Mouse (Mus musculus) MEL (cell line): Measurements from ENCODE around the gene Tcap. TPM values are rescaled to one million over a fixed set of nuclear protein-coding genes. Genes with fewer than 3 reads are reported as not detected.

Experiments
- DNase-seq: peaks from one replicate; pipeline ENCODE4 v3.0.0; 2011; ENCODE audit warnings: low read depth, low spot score
- H3K27ac ChIP-seq: 2 replicates; pipeline ENCODE4 v1.5.1; 2012; ENCODE audit warnings: low read depth, mild to moderate bottlenecking, control low read depth, low read length, moderate library complexity; ENCODE audit not compliant: control insufficient read depth
- H3K27me3 ChIP-seq, 2 experiments: fragments of 150-350 bp in 1 of 2; sonication (generic) in 1 of 2; 2 replicates each; pipeline ENCODE4 v1.6.1; 2012; ENCODE audit warnings: low read length in 2 of 2, mild to moderate bottlenecking in 2 of 2, improper control_type of control experiment in 1 of 2, moderate library complexity in 1 of 2; ENCODE audit not compliant: insufficient read depth in 2 of 2, control insufficient read depth in 1 of 2
- H3K36me3 ChIP-seq, 2 experiments: 2 replicates each; pipeline ENCODE4 v1.6.1; 2012 to 2014; ENCODE audit warnings: low read length in 2 of 2, improper control_type of control experiment in 1 of 2, inconsistent platforms in 1 of 2, mild to moderate bottlenecking in 1 of 2; ENCODE audit not compliant: insufficient read depth in 2 of 2, control insufficient read depth in 1 of 2
- H3K4me1 ChIP-seq, 2 experiments: fragments of 150-350 bp in 1 of 2; sonication (generic) in 1 of 2; 2 replicates each; pipeline ENCODE4 v1.6.1; 2012; ENCODE audit warnings: low read length in 2 of 2, improper control_type of control experiment in 1 of 2, mild to moderate bottlenecking in 1 of 2; ENCODE audit not compliant: insufficient read depth in 2 of 2, control insufficient read depth in 1 of 2
- H3K4me3 ChIP-seq, 2 experiments: fragments of 150-350 bp in 1 of 2; sonication (generic) in 1 of 2; 2 replicates each; pipeline ENCODE4 v1.5.1; 2012; ENCODE audit warnings: low read depth in 2 of 2, low read length in 2 of 2, mild to moderate bottlenecking in 2 of 2, moderate library complexity in 2 of 2, control low read depth in 1 of 2, improper control_type of control experiment in 1 of 2; ENCODE audit not compliant: control insufficient read depth in 1 of 2, insufficient read depth in 1 of 2
- H3K79me2 ChIP-seq: 2 replicates; pipeline ENCODE4 v1.6.1; 2012; ENCODE audit warnings: mild to moderate bottlenecking, low read length, moderate library complexity; ENCODE audit not compliant: control insufficient read depth, poor library complexity, insufficient read depth
- H3K9ac ChIP-seq: 2 replicates; pipeline ENCODE4 v1.6.1; 2012; ENCODE audit warnings: low read depth, mild to moderate bottlenecking, control low read depth, low read length, moderate library complexity; ENCODE audit not compliant: control insufficient read depth, poor library complexity, severe bottlenecking
- H3K9me3 ChIP-seq: fragments of 150-350 bp; sonication (generic); replicated peaks from 2 replicates; pipeline ENCODE4 v1.6.1; 2012; ENCODE audit warnings: mild to moderate bottlenecking, low read length, improper control_type of control experiment, moderate library complexity; ENCODE audit not compliant: insufficient read depth
- BHLHE40 ChIP-seq: IDR thresholded peaks from 2 replicates; pipeline ENCODE4 v1.6.1; 2012; ENCODE audit warnings: low read depth, mild to moderate bottlenecking, inconsistent platforms, low read length, improper control_type of control experiment, borderline replicate concordance
- CHD2 ChIP-seq: IDR thresholded peaks from 2 replicates; pipeline ENCODE4 v1.6.1; 2011; ENCODE audit warnings: low read length, improper control_type of control experiment
- CTCF ChIP-seq, 3 experiments: IDR thresholded peaks in 2 of 3; conservative IDR thresholded peaks in 1 of 3; 2 replicates each; pipeline ENCODE4 v1.5.1; 2011 to 2012; ENCODE audit warnings: low read length in 3 of 3, low read depth in 2 of 3, mild to moderate bottlenecking in 2 of 3, improper control_type of control experiment in 1 of 3, inconsistent platforms in 1 of 3, mixed read lengths in 1 of 3, moderate library complexity in 1 of 3; ENCODE audit not compliant: control insufficient read depth in 1 of 3, insufficient read depth in 1 of 3, poor library complexity in 1 of 3, severe bottlenecking in 1 of 3
- E2F4 ChIP-seq: IDR thresholded peaks from 2 replicates; pipeline ENCODE4 v1.6.1; 2011; ENCODE audit warnings: low read depth, low read length, improper control_type of control experiment, borderline replicate concordance
- HCFC1 ChIP-seq: IDR thresholded peaks from 2 replicates; pipeline ENCODE4 v1.6.1; 2012; ENCODE audit warnings: low read depth, mild to moderate bottlenecking, inconsistent platforms, low read length, improper control_type of control experiment, moderate library complexity
- KAT2A ChIP-seq: conservative IDR thresholded peaks from 2 replicates; pipeline ENCODE4 v1.6.1; 2012; ENCODE audit warnings: low read depth, low read length, improper control_type of control experiment, inconsistent platforms
- MAFK ChIP-seq: IDR thresholded peaks from 2 replicates; pipeline ENCODE4 v1.6.1; 2011; ENCODE audit warnings: low read depth, mild to moderate bottlenecking, low read length, improper control_type of control experiment, borderline replicate concordance
- MAZ ChIP-seq: IDR thresholded peaks from 2 replicates; pipeline ENCODE4 v1.6.1; 2012; ENCODE audit warnings: low read depth, mild to moderate bottlenecking, inconsistent platforms, low read length, improper control_type of control experiment
- MEF2A ChIP-seq: IDR thresholded peaks from 2 replicates; pipeline ENCODE4 v1.6.1; 2014; ENCODE audit warnings: low read depth, mild to moderate bottlenecking, inconsistent platforms, low read length, improper control_type of control experiment; ENCODE audit not compliant: poor library complexity, insufficient replicate concordance, severe bottlenecking; ENCODE audit errors: extremely low read depth
- POLR2A ChIP-seq, 2 experiments: IDR thresholded peaks; 2 replicates each; pipeline ENCODE4 v1.6.1; 2011 to 2012; ENCODE audit warnings: low read length in 2 of 2, mild to moderate bottlenecking in 2 of 2, control low read depth in 1 of 2, improper control_type of control experiment in 1 of 2, low read depth in 1 of 2, moderate library complexity in 1 of 2; ENCODE audit not compliant: control insufficient read depth in 1 of 2, insufficient read depth in 1 of 2, poor library complexity in 1 of 2
- POLR2AphosphoS2 ChIP-seq: IDR thresholded peaks from 2 replicates; pipeline ENCODE4 v1.6.1; 2011; ENCODE audit warnings: low read length, improper control_type of control experiment
- POLR2AphosphoS5 ChIP-seq: IDR thresholded peaks from 2 replicates; pipeline ENCODE4 v1.6.1; 2012; ENCODE audit warnings: low read depth, borderline replicate concordance, mild to moderate bottlenecking, inconsistent platforms, low read length, moderate library complexity, mixed read lengths
- RCOR1 ChIP-seq: IDR thresholded peaks from 2 replicates; pipeline ENCODE4 v1.6.1; 2012; ENCODE audit warnings: low read depth, mild to moderate bottlenecking, inconsistent platforms, low read length, improper control_type of control experiment
- TAL1 ChIP-seq: IDR thresholded peaks from 2 replicates; pipeline ENCODE4 v1.6.1; 2012; ENCODE audit warnings: mild to moderate bottlenecking, inconsistent platforms, low read length, moderate library complexity, mixed read lengths
- UBTF ChIP-seq: IDR thresholded peaks from 2 replicates; pipeline ENCODE4 v1.6.1; 2012; ENCODE audit warnings: low read depth, mild to moderate bottlenecking, inconsistent platforms, low read length, improper control_type of control experiment, moderate library complexity, borderline replicate concordance; ENCODE audit not compliant: insufficient read depth
- USF1 ChIP-seq: IDR thresholded peaks from 2 replicates; pipeline ENCODE4 v1.6.1; 2014; ENCODE audit warnings: low read depth, mild to moderate bottlenecking, inconsistent platforms, low read length, improper control_type of control experiment, moderate library complexity
- USF2 ChIP-seq, 2 experiments: IDR thresholded peaks; 2 replicates each; pipeline ENCODE4 v1.6.1; 2011 to 2012; ENCODE audit warnings: improper control_type of control experiment in 2 of 2, low read length in 2 of 2, borderline replicate concordance in 1 of 2, inconsistent platforms in 1 of 2, low read depth in 1 of 2, mild to moderate bottlenecking in 1 of 2; ENCODE audit not compliant: insufficient read depth in 1 of 2
- polyA plus RNA-seq, 2 experiments: library from polyadenylated mRNA; stranded (reverse) in 1 of 2; unstranded in 1 of 2; fragments of >175 nt in 1 of 2; fragments of >200 nt in 1 of 2; gene quantifications; 2 replicates each; pipeline versions ENCODE4 v1.2.1 to v1.2.4; 2012; ENCODE audit warnings: low replicate concordance in 2 of 2, low read depth in 1 of 2; ENCODE audit not compliant: insufficient read length in 2 of 2, insufficient read depth in 1 of 2, missing spikeins in 1 of 2
- total RNA-seq: library from RNA; depleted of rRNA; stranded (reverse); fragments of 300-350 nt; gene quantifications from 2 replicates; pipeline ENCODE4 v1.2.3, GENCODE M21; 2012

The Tcap gene
- total and polyA plus RNA-seq, 3 experiments, result 0.07 TPM; not detected in 2

GRCm38 (mm10) chr11:98373244-98373643 lies 10.4 kb upstream of the Tcap start:
- DNase-seq, result no peak
- no peaks in the 10 kb centered on the region for H3K9me3 ChIP-seq
- no peak overlapping the region for H3K27ac ChIP-seq
- H3K79me2 ChIP-seq, result no peaks in the 10 kb centered on the region; the same call in 1 of the 2 replicates
- no peak overlapping the region for H3K4me3 ChIP-seq
- TF ChIP-seq BHLHE40 (no peak), MEF2A (no peak), RCOR1 (no peak), HCFC1 (no peak), MAFK (no peak), POLR2AphosphoS5 (no peak), POLR2A (IDR thresholded peaks at IDR 0.05; ENCODE audit: control insufficient read depth in 1 of 2, insufficient read depth in 1 of 2, low read depth in 1 of 2, low read length in 2 of 2, poor library complexity in 1 of 2) (no peak), USF1 (no peak), CHD2 (no peak), UBTF (no peak), KAT2A (no peak), TAL1 (no peak), CTCF (IDR thresholded peaks at IDR 0.05 in 2 of 3, conservative IDR thresholded peaks at IDR 0.05 in 1 of 3; ENCODE audit: control insufficient read depth in 1 of 3, insufficient read depth in 1 of 3, low read depth in 2 of 3, low read length in 3 of 3, poor library complexity in 1 of 3, severe bottlenecking in 1 of 3) (no peak), MAZ (no peak), E2F4 (no peak), POLR2AphosphoS2 (no peak)
- no peak overlapping the region for H3K9ac ChIP-seq
- H3K27me3 ChIP-seq, result no peaks in the 10 kb centered on the region
- H3K4me1 ChIP-seq, result no peaks in the 10 kb centered on the region
- peaks cover 0 to 3% of the 10 kb centered on the region in 2 experiments; a peak in 2 of 4 replicates for H3K36me3 ChIP-seq

DNA sequence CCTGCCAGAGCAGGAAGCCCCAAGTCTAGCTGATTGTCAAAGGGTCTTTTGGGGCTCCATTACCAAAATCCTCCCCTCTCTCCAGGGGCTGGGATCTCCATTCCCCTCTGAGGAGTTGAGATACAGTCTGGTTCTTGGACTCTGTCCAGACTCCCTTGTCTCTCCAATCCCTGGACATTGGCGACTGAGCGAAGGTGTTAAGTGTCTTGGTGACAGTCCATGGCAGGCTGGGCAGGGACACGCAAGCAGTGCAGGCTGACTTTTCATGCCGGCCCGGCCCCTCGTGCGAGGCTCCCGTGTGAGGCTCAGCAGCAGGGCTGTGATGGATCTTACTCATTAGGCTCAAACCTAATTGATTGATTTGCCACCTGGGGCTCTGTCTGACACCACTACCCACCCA lies 9.3 kb upstream of the Tcap start:
- no peak for TF ChIP-seq USF2 (IDR thresholded peaks at IDR 0.05; ENCODE audit: borderline replicate concordance in 1 of 2, insufficient read depth in 1 of 2, low read depth in 1 of 2, low read length in 2 of 2)
- no peak for TF ChIP-seq POLR2AphosphoS5
- Histone ChIP-seq H3K4me1 (no peaks in the 10 kb centered on the region), H3K9ac (no peak overlapping the region), H3K79me2 (no peaks in the 10 kb centered on the region; the same call in 1 of the 2 replicates), H3K9me3 (no peaks in the 10 kb centered on the region), H3K27me3 (no peaks in the 10 kb centered on the region), H3K4me3 (no peak overlapping the region), H3K27ac (no peak overlapping the region), H3K36me3 (peaks cover 0 to 4% of the 10 kb centered on the region in 2 experiments; a peak in 2 of 4 replicates)
- DNase-seq, result no peak
